Mouse (Mus musculus) hindbrain, embryonic 12.5 days (tissue): Measurements from ENCODE around the gene Tmem212. TPM values are rescaled to one million over a fixed set of nuclear protein-coding genes. Genes with fewer than 3 reads are reported as not detected.

Source experiments
- ATAC-seq: fragments of 200-750 bp; cut with Nextera tagmentation; 2 replicates; pipeline ENCODE4 v1.8.0; 2017; ENCODE audit warnings: moderate TSS enrichment; ENCODE audit not compliant: low FRiP score
- H3K27ac ChIP-seq: fragments of 300-500 bp; sonication (generic); 2 replicates; pipeline ENCODE4 v1.5.1; 2016; ENCODE audit warnings: mild to moderate bottlenecking
- H3K27me3 ChIP-seq: fragments of 300-500 bp; sonication (generic); 2 replicates; pipeline ENCODE4 v1.6.1; 2016; ENCODE audit warnings: mild to moderate bottlenecking
- H3K36me3 ChIP-seq: fragments of 300-500 bp; sonication (generic); 2 replicates; pipeline ENCODE4 v1.6.1; 2016; ENCODE audit warnings: mild to moderate bottlenecking
- H3K4me1 ChIP-seq: fragments of 300-500 bp; sonication (generic); 2 replicates; pipeline ENCODE4 v1.6.1; 2016
- H3K4me2 ChIP-seq: fragments of 300-500 bp; sonication (generic); replicated peaks from 2 replicates; pipeline ENCODE4 v1.6.1; 2016; ENCODE audit warnings: mild to moderate bottlenecking
- H3K4me3 ChIP-seq: fragments of 300-500 bp; sonication (generic); 2 replicates; pipeline ENCODE4 v1.5.1; 2016; ENCODE audit warnings: mild to moderate bottlenecking
- H3K9ac ChIP-seq: fragments of 300-500 bp; sonication (generic); 2 replicates; pipeline ENCODE4 v1.6.1; 2016; ENCODE audit warnings: mild to moderate bottlenecking, moderate library complexity
- H3K9me3 ChIP-seq: fragments of 300-500 bp; sonication (generic); replicated peaks from 2 replicates; pipeline ENCODE4 v1.6.1; 2016; ENCODE audit warnings: mild to moderate bottlenecking
- WGBS: fragments of 180-500 bp; shearing (Covaris S2); methylation state at CpG from one replicate; pipeline ENCODE4 v1.1.7; 2016; 5-methylcytosine and 5-hydroxymethylcytosine counted together
- polyA plus RNA-seq: library from polyadenylated mRNA; unstranded; fragments of >200 nt; fragmentation: Nextera tagmentation; extraction: Ambion mirVana; gene quantifications from 2 replicates; pipeline ENCODE4 v1.2.1, GENCODE M21; 2016

Tmem212 gene
- polyA plus RNA-seq, 1 experiment from 2014 or later, result not detected

GRCm38 (mm10) chr3:27921268-27922020, 25.3 kb upstream of the Tmem212 start:
- Histone ChIP-seq H3K9me3 (0 out of 2 replicates have a peak, but pooled peaks cover 3% of the 10 kb centered on the region), H3K36me3 (no peaks in the 10 kb centered on the region), H3K9ac (no peak overlapping the region), H3K4me3 (no peak overlapping the region), H3K27me3 (no peaks in the 10 kb centered on the region), H3K4me1 (no peaks in the 10 kb centered on the region), H3K27ac (no peak overlapping the region), H3K4me2 (no peak overlapping the region)
- no peak for ATAC-seq
- 94% methylated on average over 11 of the region's 11 CpGs for WGBS

GRCm38 (mm10) chr3:27918656-27919436, 22.7 kb upstream of the Tmem212 start:
- no peaks in the 10 kb centered on the region for H3K4me1 ChIP-seq
- no peak for ATAC-seq
- no peak overlapping the region for H3K4me3 ChIP-seq
- 0 out of 2 replicates have a peak, but pooled peaks cover 3% of the 10 kb centered on the region for H3K9me3 ChIP-seq
- no peak overlapping the region for H3K4me2 ChIP-seq
- no peaks in the 10 kb centered on the region for H3K27me3 ChIP-seq
- 87% methylated on average over 14 of the region's 14 CpGs for WGBS
- H3K27ac ChIP-seq, result no peak overlapping the region
- H3K36me3 ChIP-seq, result no peaks in the 10 kb centered on the region
- H3K9ac ChIP-seq, result no peak overlapping the region

DNA sequence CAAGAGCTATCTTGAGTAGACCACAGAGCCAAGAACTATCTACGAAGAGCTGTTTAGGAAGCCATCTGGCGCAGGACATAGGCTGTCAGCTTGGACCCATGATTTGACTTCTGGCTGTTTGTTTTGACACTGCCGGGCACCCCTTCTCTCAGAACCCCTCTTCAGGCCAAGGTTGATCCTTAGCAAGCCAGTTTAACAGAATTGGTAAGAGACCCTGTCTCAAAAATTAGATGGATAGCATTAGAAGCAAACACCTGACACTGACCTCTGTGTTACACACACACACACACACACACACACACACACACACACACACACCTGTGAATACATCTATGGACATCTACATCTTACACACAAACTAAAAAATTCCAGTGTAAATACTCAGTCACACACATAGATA, 12.8 kb upstream of the Tmem212 start:
- H3K27me3 ChIP-seq, result no peaks in the 10 kb centered on the region
- H3K36me3 ChIP-seq, result no peaks in the 10 kb centered on the region
- H3K9me3 ChIP-seq, result no peaks in the 10 kb centered on the region
- H3K4me2 ChIP-seq, result no peak overlapping the region
- H3K4me3 ChIP-seq, result no peak overlapping the region
- no peak for ATAC-seq
- no peak overlapping the region for H3K9ac ChIP-seq
- no peaks in the 10 kb centered on the region for H3K4me1 ChIP-seq
- no peak overlapping the region for H3K27ac ChIP-seq
- 97% methylated on average over 3 of the region's 3 CpGs for WGBS

DNA sequence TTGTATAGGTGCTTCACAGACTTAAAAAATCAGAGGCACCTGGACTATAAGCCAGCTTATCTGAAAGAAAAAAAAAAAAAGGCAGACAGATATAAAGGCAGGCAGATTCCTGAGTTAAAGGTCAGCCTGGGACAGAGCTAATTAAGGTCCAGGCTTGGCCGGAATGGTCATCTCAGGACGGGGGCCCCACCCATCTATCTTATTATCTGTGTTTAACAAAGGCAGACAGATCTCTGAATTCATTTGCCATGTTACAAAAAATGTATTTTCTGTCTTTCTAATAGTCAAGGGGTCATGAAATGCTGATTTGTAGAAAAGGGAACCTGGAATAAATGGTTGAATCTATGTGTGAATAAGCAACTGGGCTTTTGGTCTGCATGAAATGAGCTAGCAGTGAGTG, 12.1 kb upstream of the Tmem212 start:
- Histone ChIP-seq H3K27me3 (no peaks in the 10 kb centered on the region), H3K4me2 (no peak overlapping the region), H3K36me3 (no peaks in the 10 kb centered on the region), H3K9me3 (no peaks in the 10 kb centered on the region), H3K4me3 (no peak overlapping the region), H3K27ac (no peak overlapping the region), H3K4me1 (no peaks in the 10 kb centered on the region), H3K9ac (no peak overlapping the region)
- no peak for ATAC-seq
- WGBS, result 83% methylated on average over 2 of the region's 2 CpGs

GRCm38 (mm10) chr3:27907301-27907700, 11.1 kb upstream of the Tmem212 start:
- 89% methylated on average over 2 of the region's 2 CpGs for whole genome bisulfite sequencing
- no peak overlapping the region for H3K27ac ChIP-seq
- no peak overlapping the region for H3K4me2 ChIP-seq
- no peak for ATAC-seq
- no peak overlapping the region for H3K4me3 ChIP-seq
- H3K9ac ChIP-seq, result no peak overlapping the region
- no peaks in the 10 kb centered on the region for H3K27me3 ChIP-seq
- H3K4me1 ChIP-seq, result no peaks in the 10 kb centered on the region
- H3K36me3 ChIP-seq, result no peaks in the 10 kb centered on the region
- H3K9me3 ChIP-seq, result no peaks in the 10 kb centered on the region

DNA sequence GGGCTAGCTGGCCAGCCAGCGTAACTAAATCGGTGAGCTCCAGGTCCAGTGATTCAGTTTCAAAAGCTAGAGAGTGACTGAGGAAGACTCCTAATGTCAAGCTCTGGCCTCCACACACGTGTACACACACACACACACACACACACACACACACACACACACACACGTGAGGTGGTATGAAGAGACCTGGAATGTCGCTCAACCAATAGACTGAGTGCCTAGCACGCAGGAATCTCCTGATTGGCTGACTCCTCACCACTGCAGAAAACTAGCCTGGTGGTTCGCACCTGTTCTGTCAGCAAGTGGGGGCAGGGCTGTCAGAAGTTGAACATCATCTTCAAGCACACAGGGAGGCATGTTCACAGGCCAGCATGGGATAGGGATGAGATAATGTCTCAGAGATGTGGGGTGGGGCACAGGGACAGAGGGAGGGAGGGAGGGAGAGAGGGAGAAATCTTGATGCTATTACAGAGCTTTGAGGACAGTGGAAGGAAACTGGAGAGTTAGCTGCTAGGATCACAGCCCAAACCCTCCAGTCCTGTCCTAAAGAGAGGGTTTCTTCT, 10.6 kb upstream of the Tmem212 start:
- no peaks in the 10 kb centered on the region for H3K4me1 ChIP-seq
- H3K4me3 ChIP-seq, result no peak overlapping the region
- no peaks in the 10 kb centered on the region for H3K9me3 ChIP-seq
- H3K4me2 ChIP-seq, result no peak overlapping the region
- no peaks in the 10 kb centered on the region for H3K36me3 ChIP-seq
- no peak for ATAC-seq
- no peak overlapping the region for H3K9ac ChIP-seq
- H3K27me3 ChIP-seq, result no peaks in the 10 kb centered on the region
- no peak overlapping the region for H3K27ac ChIP-seq
- WGBS, result 70% methylated on average over 7 of the region's 7 CpGs

DNA sequence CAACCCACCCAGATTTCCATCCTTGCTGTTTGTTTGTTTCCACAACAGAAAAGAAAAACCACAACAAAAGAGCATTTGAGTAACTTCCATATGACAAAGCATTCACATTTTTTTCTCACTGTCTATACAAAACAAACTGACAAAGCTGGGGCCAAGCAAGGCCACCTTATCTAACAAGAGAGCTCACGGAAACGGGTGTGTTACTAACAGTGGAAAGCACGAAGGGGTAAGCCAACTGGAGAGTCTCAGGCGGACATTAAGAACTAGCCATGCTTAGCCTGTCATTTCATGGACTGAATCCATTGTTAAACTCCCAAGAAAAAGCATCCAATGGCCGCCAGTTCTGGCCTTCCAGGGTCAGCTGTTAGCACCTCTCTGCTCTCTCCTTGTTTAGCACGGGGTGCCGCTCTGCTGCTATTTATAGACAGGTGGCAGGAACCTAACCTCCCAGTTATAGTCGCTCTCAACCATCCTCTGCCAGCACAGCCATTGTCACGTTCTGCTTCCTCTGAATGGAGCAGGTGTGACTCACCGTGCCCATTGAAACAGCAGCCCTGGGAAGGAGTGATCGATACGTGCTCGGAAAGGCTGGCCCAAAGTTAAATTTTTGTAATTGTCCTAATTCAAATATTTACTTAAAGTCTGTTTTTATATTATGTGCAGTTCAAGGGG, 8.6 kb upstream of the Tmem212 start:
- no peak for ATAC-seq
- H3K27me3 ChIP-seq, result no peaks in the 10 kb centered on the region

GRCm38 (mm10) chr3:27901846-27902245, 5.7 kb upstream of the Tmem212 start:
- Histone ChIP-seq H3K36me3 (no peaks in the 10 kb centered on the region), H3K9me3 (no peaks in the 10 kb centered on the region), H3K4me2 (no peak overlapping the region), H3K4me3 (no peak overlapping the region), H3K9ac (no peak overlapping the region), H3K27ac (no peak overlapping the region), H3K4me1 (peaks cover 3% of the 10 kb centered on the region; the same call in 1 of the 2 replicates), H3K27me3 (no peaks in the 10 kb centered on the region)
- 94% methylated on average over 6 of the region's 6 CpGs for WGBS
- ATAC-seq, result no peak

More for the DNA sequence above, 8.6 kb upstream of the Tmem212 start:
- 56% methylated on average over 13 of the region's 13 CpGs for WGBS
- Histone ChIP-seq H3K9ac (no peak overlapping the region), H3K36me3 (no peaks in the 10 kb centered on the region), H3K27ac (no peak overlapping the region), H3K4me1 (no peaks in the 10 kb centered on the region), H3K4me3 (no peak overlapping the region), H3K4me2 (no peak overlapping the region), H3K9me3 (no peaks in the 10 kb centered on the region)

DNA sequence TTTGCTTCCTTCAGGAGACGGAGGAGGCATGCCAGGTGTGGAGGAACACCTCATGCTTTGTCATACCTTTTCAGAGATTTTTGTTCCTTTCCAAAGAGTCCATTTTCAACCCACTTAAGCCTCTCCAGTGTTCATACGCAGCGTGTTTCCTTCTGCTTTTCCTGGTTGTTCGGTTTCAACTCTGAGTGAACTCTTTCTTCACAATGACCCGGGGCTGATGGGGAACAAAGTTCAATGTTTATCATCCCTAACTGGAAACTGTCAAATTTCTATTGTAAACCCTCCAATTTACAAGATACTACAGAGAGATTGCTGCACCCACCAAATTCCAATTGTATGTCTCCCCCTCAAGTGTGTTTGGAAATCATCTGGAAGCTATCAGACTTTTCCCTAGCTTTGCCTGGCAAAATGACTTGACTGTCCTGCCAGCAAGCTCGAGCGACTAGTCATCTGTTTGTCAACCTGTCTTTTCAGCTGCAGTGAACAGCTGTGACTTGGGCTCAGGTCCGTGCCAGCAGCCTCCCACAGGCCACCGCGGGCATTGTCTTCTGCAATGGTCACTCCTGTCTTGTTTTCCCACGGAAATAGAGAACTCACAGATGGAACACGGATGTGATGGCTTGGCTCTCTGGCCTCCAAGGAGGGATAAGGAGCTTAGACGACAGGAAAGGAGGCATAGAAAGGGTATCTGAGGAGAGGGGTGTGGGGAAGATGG, 3.0 kb upstream of the Tmem212 start:
- H3K27me3 ChIP-seq, result no peaks in the 10 kb centered on the region
- no peaks in the 10 kb centered on the region for H3K9me3 ChIP-seq
- no peak overlapping the region for H3K9ac ChIP-seq
- H3K4me1 ChIP-seq, result peaks cover 3% of the 10 kb centered on the region; the same call in 1 of the 2 replicates
- no peak overlapping the region for H3K4me2 ChIP-seq
- WGBS, result 71% methylated on average over 13 of the region's 13 CpGs
- no peaks in the 10 kb centered on the region for H3K36me3 ChIP-seq
- no peak overlapping the region for H3K27ac ChIP-seq
- no peak overlapping the region for H3K4me3 ChIP-seq
- ATAC-seq, result no peak

GRCm38 (mm10) chr3:27898178-27898577, 2.0 kb upstream of the Tmem212 start:
- WGBS, result 75% methylated on average over 10 of the region's 10 CpGs
- Histone ChIP-seq H3K4me3 (no peak overlapping the region), H3K36me3 (no peaks in the 10 kb centered on the region), H3K9ac (no peak overlapping the region), H3K27ac (no peak overlapping the region), H3K4me2 (no peak overlapping the region), H3K9me3 (no peaks in the 10 kb centered on the region), H3K27me3 (no peaks in the 10 kb centered on the region), H3K4me1 (peaks cover 3% of the 10 kb centered on the region; the same call in 1 of the 2 replicates)
- ATAC-seq, result no peak

DNA sequence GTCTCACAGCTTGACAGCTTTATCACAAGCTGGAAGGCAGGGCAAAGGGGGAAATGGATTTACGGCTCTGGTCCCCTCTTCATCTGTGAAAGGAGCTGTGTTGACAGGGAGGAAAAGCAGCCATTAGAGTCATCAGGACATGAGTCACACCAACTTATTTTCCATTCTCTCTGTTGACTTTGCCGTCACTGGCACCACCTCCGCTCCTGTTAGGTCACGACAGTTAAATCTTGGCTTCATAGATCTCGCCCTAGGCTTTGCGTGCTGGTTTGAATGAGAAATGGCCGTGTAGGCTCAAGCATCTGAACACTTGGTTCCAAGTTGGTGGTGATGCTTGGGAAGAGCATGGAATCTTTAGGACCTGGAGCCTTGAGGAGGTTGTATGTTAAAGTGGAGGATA, 9.6 kb downstream of the Tmem212 start:
- H3K4me1 ChIP-seq, result no peaks in the 10 kb centered on the region
- no peak overlapping the region for H3K27ac ChIP-seq
- no peaks in the 10 kb centered on the region for H3K36me3 ChIP-seq
- H3K27me3 ChIP-seq, result no peaks in the 10 kb centered on the region
- H3K4me2 ChIP-seq, result no peak overlapping the region
- H3K4me3 ChIP-seq, result no peak overlapping the region
- H3K9me3 ChIP-seq, result no peaks in the 10 kb centered on the region
- no peak overlapping the region for H3K9ac ChIP-seq
- WGBS, result 76% methylated on average over 7 of the region's 7 CpGs
- ATAC-seq, result no peak

DNA sequence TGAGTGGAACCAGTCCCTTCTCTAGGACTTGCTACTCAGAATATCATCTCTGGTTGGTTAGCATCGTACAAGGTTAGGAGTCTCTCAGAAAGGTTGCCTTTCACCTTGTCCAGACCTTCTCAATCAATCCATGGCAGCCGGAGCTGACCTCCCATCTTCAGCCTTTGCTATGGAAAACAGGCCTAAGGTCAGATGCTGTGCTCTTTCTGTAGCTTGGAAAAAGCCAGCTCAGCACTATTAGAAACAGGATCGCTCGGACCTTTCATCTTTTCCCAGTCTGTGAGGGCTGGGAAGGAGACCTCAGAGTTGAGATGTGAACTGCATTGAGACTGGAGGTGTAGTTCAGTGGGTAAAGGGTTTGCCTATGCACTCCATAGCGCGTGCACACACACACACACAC, 10.6 kb downstream of the Tmem212 start:
- Histone ChIP-seq H3K4me1 (no peaks in the 10 kb centered on the region), H3K27ac (no peak overlapping the region), H3K4me3 (no peak overlapping the region), H3K9me3 (no peaks in the 10 kb centered on the region), H3K4me2 (no peak overlapping the region), H3K9ac (no peak overlapping the region), H3K36me3 (no peaks in the 10 kb centered on the region), H3K27me3 (no peaks in the 10 kb centered on the region)
- ATAC-seq, result no peak
- WGBS, result 83% methylated on average over 6 of the region's 6 CpGs
